Mouse (Mus musculus) hindbrain, embryonic 15.5 days (tissue): ENCODE results near the gene Tagln3. TPM values are rescaled to one million over a fixed set of nuclear protein-coding genes. Genes with fewer than 3 reads are reported as not detected.

Source experiments
- ATAC-seq: fragments of 200-750 bp; cut with Nextera tagmentation; 2 replicates; pipeline ENCODE4 v1.8.0; 2017; ENCODE audit warnings: low read depth, moderate number of reproducible peaks, moderate TSS enrichment; ENCODE audit not compliant: low FRiP score
- H3K27ac ChIP-seq: fragments of 300-500 bp; sonication (generic); replicated peaks from 2 replicates; pipeline ENCODE4 v1.5.1; 2015; ENCODE audit warnings: mild to moderate bottlenecking, inconsistent platforms
- H3K27me3 ChIP-seq: fragments of 300-500 bp; sonication (generic); 2 replicates; pipeline ENCODE4 v1.6.1; 2015; ENCODE audit warnings: control low read depth, inconsistent platforms
- H3K36me3 ChIP-seq: fragments of 300-500 bp; sonication (generic); 2 replicates; pipeline ENCODE4 v1.6.1; 2015; ENCODE audit warnings: control low read depth, inconsistent platforms
- H3K4me1 ChIP-seq: fragments of 300-500 bp; sonication (generic); replicated peaks from 2 replicates; pipeline ENCODE4 v1.6.1; 2015; ENCODE audit warnings: control low read depth, inconsistent platforms
- H3K4me2 ChIP-seq: fragments of 300-500 bp; sonication (generic); 2 replicates; pipeline ENCODE4 v1.6.1; 2015; ENCODE audit warnings: moderate library complexity, mild to moderate bottlenecking, inconsistent platforms
- H3K4me3 ChIP-seq: fragments of 300-500 bp; sonication (generic); 2 replicates; pipeline ENCODE4 v1.5.1; 2015; ENCODE audit warnings: mild to moderate bottlenecking, inconsistent platforms
- H3K9ac ChIP-seq: fragments of 300-500 bp; sonication (generic); 2 replicates; pipeline ENCODE4 v1.6.1; 2015; ENCODE audit warnings: inconsistent platforms
- H3K9me3 ChIP-seq: fragments of 300-500 bp; sonication (generic); 2 replicates; pipeline ENCODE4 v1.6.1; 2016; ENCODE audit warnings: control low read depth, inconsistent platforms
- WGBS: fragments of 180-500 bp; shearing (Covaris S2); methylation state at CpG from one replicate; pipeline ENCODE4 v1.1.7; 2015; 5-methylcytosine and 5-hydroxymethylcytosine counted together
- polyA plus RNA-seq: library from polyadenylated mRNA; unstranded; fragments of >200 nt; fragmentation: Nextera tagmentation; extraction: Ambion mirVana; gene quantifications from 2 replicates; pipeline ENCODE4 v1.2.1, GENCODE M21; 2015

Gene Tagln3
- polyA plus RNA-seq, 1 experiment from 2014 or later = 453 TPM

DNA sequence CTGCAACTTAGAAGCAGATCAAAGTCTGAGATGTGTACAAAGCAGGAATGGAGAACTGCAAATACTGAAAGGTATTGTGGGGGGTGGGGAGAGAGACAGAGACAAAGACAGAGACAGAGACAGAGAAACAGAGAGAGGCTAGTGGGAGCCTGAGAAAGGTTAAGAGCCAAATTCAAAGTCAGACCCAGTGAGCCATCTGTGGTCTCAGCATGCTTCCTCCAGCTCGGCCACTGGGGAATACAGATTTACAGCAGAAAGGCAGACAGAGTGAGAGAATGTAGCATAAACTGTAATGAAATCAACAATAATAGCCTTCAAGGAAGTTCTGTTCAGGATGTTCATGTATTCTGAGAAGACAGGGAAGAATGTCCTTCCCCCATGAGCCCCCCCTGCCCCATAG, 10.5 kb downstream of the Tagln3 start:
- Histone ChIP-seq H3K4me3 (no peak overlapping the region), H3K27me3 (no peaks in the 10 kb centered on the region), H3K36me3 (peaks cover 49% of the 10 kb centered on the region), H3K9me3 (no peaks in the 10 kb centered on the region), H3K27ac (no peak overlapping the region), H3K4me2 (no peak overlapping the region), H3K9ac (no peak overlapping the region), H3K4me1 (no peaks in the 10 kb centered on the region)
- no peak for ATAC-seq
- WGBS = 83% methylated on average over 1 of the region's 1 CpGs

DNA sequence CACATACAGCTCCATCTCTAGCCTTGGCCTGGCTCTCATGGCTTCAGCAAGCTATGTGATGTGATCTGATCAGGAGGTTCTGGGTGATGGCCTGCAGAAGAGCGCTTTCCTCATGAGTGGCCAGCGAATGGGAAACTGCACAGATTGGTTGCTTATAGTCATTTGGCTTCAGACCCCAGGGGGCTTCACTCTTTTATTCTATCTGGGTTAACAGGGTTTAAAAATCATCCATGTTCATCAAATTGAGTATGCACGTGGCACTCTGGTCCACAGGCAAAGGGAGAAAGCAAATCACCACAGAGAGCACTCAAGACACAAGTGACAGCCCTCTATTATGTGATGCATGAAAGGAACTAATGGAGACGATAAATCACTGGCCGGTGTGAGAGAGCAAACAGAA, 11.1 kb downstream of the Tagln3 start:
- Histone ChIP-seq H3K4me2 (no peak overlapping the region), H3K9me3 (no peaks in the 10 kb centered on the region), H3K27me3 (no peaks in the 10 kb centered on the region), H3K9ac (no peak overlapping the region), H3K4me1 (no peaks in the 10 kb centered on the region), H3K27ac (no peak overlapping the region), H3K4me3 (no peak overlapping the region), H3K36me3 (peaks cover 42% of the 10 kb centered on the region)
- no peak for ATAC-seq
- WGBS = 54% methylated on average over 5 of the region's 5 CpGs

DNA sequence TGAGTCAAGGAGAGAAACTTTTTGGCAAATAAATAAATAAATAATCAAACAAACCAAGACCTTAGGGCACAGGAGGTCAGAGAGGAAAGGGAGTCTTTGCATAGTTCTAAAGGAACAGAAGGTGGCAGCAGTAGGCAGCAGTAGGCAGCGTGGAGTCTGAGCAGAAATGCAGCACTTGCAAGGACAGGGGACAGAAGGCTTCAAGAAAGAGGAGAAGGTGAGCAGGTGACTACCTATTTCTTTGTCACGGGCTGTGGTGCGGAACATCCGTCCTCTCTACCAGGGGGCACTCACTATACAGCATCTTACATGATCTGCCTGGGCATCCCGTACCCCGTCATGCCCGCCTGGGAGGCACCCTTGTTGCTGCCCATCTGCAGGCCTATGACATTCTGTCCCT, 13.1 kb downstream of the Tagln3 start:
- peaks cover 25% of the 10 kb centered on the region for H3K36me3 ChIP-seq
- H3K9ac ChIP-seq = no peak overlapping the region
- no peaks in the 10 kb centered on the region for H3K4me1 ChIP-seq
- no peak overlapping the region for H3K4me2 ChIP-seq
- 75% methylated on average over 7 of the region's 7 CpGs for WGBS
- ATAC-seq = no peak
- H3K27ac ChIP-seq = no peak overlapping the region
- no peak overlapping the region for H3K4me3 ChIP-seq
- H3K27me3 ChIP-seq = no peaks in the 10 kb centered on the region
- no peaks in the 10 kb centered on the region for H3K9me3 ChIP-seq

DNA sequence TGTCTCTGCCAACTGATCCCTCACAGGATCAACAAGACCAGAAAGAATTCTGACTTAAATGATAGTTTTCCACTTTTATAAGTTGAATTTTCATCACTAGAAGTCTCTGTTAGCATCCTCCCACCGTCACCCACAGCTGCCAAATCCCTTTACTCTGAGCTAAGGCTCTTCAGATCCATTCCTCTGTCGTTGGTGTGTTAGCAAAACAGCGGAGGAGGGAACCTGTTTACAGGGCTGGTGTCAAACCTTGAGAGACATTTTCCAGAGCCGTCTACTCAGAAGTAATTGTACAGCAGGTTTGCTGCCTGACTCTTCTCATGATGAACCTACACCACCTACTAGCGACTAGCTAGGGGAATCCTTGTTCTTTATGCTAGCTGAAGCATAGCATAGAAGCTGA, 25.1 kb downstream of the Tagln3 start:
- Histone ChIP-seq H3K27me3 (no peaks in the 10 kb centered on the region), H3K36me3 (no peaks in the 10 kb centered on the region), H3K4me2 (no peak overlapping the region), H3K9ac (no peak overlapping the region), H3K27ac (no peak overlapping the region), H3K4me1 (peaks cover 7% of the 10 kb centered on the region; the same call in 1 of the 2 replicates), H3K4me3 (no peak overlapping the region), H3K9me3 (no peaks in the 10 kb centered on the region)
- 84% methylated on average over 5 of the region's 5 CpGs for WGBS
- no peak for ATAC-seq

DNA sequence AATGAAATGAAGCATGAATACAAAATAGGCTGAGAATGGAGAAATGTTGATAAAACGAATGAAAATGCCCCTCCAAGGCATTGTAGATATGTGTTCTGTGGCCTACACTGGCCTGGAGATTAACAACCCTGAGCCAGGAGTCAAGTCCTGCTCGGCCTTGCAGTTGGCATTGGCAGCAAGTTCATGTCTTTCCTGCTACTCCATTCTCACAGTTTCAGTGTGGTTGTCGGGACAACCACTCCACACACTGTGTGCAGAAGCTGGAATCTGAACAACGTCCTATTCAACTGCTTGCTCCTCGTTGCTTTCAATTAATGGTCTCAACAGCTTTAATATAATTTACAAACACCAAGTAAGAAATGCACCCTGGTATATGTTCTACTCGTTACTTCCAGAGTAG, 26.4 kb downstream of the Tagln3 start:
- Histone ChIP-seq H3K27ac (no peak overlapping the region), H3K36me3 (no peaks in the 10 kb centered on the region), H3K27me3 (no peaks in the 10 kb centered on the region), H3K9ac (no peak overlapping the region), H3K4me2 (no peak overlapping the region), H3K4me1 (peaks cover 8% of the 10 kb centered on the region; the same call in 1 of the 2 replicates), H3K9me3 (no peaks in the 10 kb centered on the region), H3K4me3 (no peak overlapping the region)
- WGBS = 44% methylated on average over 6 of the region's 6 CpGs
- peak; percentile 78 for ATAC-seq

DNA sequence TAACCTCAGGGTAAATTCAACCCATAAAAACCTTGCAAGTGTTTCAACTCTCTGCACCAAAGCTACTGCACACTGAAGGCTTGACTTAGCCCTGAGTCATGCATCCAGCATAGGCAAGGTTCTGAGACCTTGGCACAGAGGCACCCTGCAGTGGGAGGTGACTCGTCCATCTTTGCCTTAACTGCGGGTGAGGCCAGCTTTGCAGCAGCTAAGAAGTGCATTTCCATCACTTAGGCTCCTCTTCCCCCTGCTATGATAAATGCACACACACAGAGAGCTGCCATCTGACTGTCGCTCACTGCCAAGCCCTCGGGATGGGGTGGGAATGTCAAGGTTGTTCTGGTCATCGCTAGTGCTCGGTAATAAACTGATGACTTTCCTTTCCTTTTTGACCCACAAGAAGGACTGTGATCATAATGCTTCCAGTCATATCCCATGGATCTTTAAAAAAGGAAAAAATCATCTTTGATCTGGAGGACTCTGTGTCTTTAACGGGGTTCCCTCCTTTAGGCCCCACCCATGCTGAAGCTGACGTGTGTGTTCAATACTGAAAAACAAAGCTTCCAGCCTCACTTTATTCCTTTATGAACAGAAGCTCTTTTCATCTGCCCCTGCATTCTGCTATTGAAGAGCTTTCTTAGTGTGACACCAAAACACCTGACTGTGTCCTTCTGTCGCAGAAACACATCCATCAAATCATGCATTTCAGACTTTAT, 28.8 kb downstream of the Tagln3 start:
- Histone ChIP-seq H3K36me3 (no peaks in the 10 kb centered on the region), H3K9me3 (no peaks in the 10 kb centered on the region), H3K4me1 (peaks cover 15% of the 10 kb centered on the region; the same call in 1 of the 2 replicates), H3K27me3 (no peaks in the 10 kb centered on the region), H3K9ac (no peak overlapping the region), H3K4me3 (no peak overlapping the region), H3K4me2 (no peak overlapping the region), H3K27ac (no peak overlapping the region)
- ATAC-seq = peak; percentile 55; the same call in 1 of the 2 replicates
- WGBS = 54% methylated on average over 9 of the region's 9 CpGs

DNA sequence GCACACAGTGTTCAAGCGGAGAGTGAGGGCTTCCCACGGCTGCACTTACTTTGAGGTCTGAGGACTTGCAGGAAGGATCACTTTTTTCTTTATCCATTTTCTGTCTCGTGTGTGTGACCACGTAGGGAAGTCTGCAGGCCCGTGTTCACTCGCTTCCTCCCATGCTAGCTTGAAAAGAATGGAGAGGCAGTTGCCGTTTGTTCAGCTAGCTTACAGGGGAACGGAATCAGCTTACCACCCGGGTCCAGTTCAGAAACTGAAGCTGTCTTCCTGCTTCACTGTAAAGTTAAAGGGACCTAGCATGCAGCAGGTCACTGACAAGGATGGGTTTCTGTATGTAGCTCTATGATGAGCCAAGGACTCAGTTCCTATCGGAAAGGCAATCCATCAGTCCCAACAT, 30.9 kb downstream of the Tagln3 start, which contains the start of gene Tmprss7:
Gene Tmprss7, minus strand, starts transcription at position 101 of the 400 bp plus-strand sequence.
- Histone ChIP-seq H3K9me3 (no peaks in the 10 kb centered on the region), H3K36me3 (no peaks in the 10 kb centered on the region)
- 71% methylated on average over 10 of the region's 10 CpGs for WGBS

DNA sequence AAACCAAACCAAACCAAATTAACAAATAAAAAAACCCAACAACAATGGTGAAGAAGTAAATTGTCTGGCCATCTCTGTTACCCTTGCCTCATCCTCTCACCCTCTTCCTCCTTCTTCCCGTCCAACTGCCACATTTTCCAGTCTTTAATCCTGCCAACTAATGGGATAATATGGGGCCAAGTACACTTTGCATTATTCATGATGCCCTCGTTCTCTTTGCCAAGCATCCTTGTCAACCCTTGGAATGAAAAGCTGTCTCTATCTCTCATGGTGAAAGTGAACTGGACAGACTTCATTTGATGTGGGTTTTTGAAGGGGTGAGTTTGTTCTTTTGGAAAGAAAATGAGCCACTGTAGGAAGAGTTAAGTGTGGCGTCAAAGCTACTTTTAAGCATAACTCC, 31.6 kb downstream of the Tagln3 start:
- no peaks in the 10 kb centered on the region for H3K36me3 ChIP-seq
- no peak overlapping the region for H3K27ac ChIP-seq
- H3K4me3 ChIP-seq = no peak overlapping the region
- H3K27me3 ChIP-seq = no peaks in the 10 kb centered on the region
- peaks cover 27% of the 10 kb centered on the region for H3K4me1 ChIP-seq
- no peaks in the 10 kb centered on the region for H3K9me3 ChIP-seq
- no peak overlapping the region for H3K9ac ChIP-seq
- 37% methylated on average over 3 of the region's 3 CpGs for WGBS
- ATAC-seq = no peak
- H3K4me2 ChIP-seq = no peak overlapping the region

More for the DNA sequence above, 30.9 kb downstream of the Tagln3 start, which contains the start of gene Tmprss7:
- H3K4me2 ChIP-seq = no peak within 1 kb of the TSS
- H3K9ac ChIP-seq = no peak within 1 kb of the TSS
- peaks cover 27% of the 10 kb centered on the region for H3K4me1 ChIP-seq
- no peak within 1 kb of the TSS for H3K27ac ChIP-seq
- H3K4me3 ChIP-seq = no peak within 1 kb of the TSS
- H3K27me3 ChIP-seq = no peaks in the 10 kb centered on the region
- no peak for ATAC-seq

DNA sequence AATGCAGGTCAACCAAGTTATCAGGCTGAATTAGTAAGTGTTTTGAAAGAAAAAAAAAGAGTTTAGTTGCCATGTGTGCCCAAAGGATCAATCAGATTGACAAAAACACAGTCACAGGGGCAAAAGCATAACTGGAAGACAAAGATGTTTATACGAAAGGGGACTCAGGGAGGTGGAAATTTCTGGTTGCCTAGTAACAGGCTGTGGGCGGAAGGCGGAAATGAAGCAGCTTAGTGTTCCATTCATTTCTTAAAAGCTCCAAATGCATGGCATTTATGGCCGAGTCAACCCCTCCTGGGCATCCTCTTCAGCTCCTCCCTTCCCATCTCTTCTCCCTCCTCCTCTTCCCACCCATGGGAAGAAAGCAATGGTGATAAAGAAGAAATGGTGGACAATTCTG, 34.2 kb downstream of the Tagln3 start:
- 1% methylated on average over 4 of the region's 4 CpGs for WGBS
- Histone ChIP-seq H3K27ac (peak overlapping the region; percentile 76), H3K27me3 (no peaks in the 10 kb centered on the region), H3K9ac (no peak overlapping the region), H3K4me2 (peak overlapping the region; percentile 32; the same call in 1 of the 2 replicates), H3K9me3 (no peaks in the 10 kb centered on the region), H3K4me1 (peaks cover 21% of the 10 kb centered on the region), H3K36me3 (no peaks in the 10 kb centered on the region), H3K4me3 (no peak overlapping the region)
- ATAC-seq = peak; percentile 82

DNA sequence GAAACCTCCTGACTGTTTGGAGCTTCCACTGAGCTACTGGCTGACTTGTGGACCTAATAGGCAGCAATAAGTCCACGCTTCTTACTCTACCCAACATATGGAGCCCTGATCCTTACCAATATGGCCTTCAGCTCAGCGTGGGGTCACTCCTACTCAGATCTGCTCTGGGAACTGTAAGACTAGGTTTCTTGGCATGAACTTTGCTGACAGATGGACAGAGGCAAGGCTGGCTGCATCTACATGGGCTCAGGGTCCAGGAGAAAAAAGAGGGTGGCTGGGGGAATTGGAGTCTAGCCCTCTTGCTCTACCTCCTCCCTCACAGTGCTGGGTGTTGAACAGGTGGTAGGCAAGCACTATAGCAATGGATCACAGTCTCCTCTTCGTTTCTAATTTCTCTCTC, 37.6 kb downstream of the Tagln3 start:
- no peak for ATAC-seq
- Histone ChIP-seq H3K4me1 (peaks cover 16% of the 10 kb centered on the region), H3K27me3 (no peaks in the 10 kb centered on the region), H3K9me3 (no peaks in the 10 kb centered on the region), H3K4me2 (no peak overlapping the region), H3K36me3 (no peaks in the 10 kb centered on the region), H3K27ac (no peak overlapping the region), H3K4me3 (no peak overlapping the region), H3K9ac (no peak overlapping the region)
- 73% methylated on average over 3 of the region's 3 CpGs for WGBS

DNA sequence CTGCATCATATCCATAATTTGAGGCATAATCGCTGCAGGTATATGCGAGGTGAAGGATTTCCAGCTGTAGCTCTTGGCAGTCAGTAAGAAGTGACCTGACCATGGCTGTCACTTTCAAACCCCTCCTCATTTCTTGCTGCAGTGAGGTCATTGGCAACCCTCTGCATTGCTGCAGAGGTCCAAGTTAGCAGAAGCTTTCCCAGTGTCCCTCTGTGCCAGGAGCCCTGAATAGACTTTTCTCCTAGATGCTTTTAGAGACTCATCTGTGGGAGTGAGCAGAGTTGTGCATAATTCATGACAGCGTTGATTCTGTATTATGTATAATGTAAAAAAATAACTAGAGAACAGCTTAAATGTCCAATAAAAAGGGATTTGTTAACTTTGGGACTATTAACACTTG, 39.1 kb downstream of the Tagln3 start:
- WGBS = 72% methylated on average over 3 of the region's 3 CpGs
- no peak; the same call in 1 of the 2 replicates for ATAC-seq
- Histone ChIP-seq H3K4me3 (no peak overlapping the region), H3K27ac (no peak overlapping the region), H3K4me2 (no peak overlapping the region), H3K4me1 (peaks cover 9% of the 10 kb centered on the region), H3K36me3 (no peaks in the 10 kb centered on the region), H3K9ac (no peak overlapping the region), H3K27me3 (no peaks in the 10 kb centered on the region), H3K9me3 (no peaks in the 10 kb centered on the region)

DNA sequence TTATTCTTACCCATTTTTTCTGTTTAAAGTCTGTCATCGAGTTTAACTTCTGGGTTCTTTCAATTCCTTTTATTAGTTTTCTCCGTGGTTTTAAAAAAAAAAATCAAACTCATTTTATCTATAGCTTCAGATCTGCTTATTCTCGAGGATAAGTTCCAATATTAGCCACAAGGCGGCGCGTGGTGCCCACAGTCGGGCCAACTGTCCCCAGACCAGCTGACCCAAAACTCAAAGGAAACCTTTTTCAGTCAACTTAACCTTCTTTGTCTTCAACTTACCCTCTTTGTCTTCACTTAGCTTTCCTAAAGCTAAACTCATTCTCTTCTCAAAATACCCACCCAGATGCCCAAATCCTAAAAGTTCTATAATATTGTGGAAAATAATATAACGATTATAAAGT, 39.6 kb downstream of the Tagln3 start:
- WGBS = 15% methylated on average over 8 of the region's 8 CpGs
- no peak overlapping the region for H3K9ac ChIP-seq
- H3K4me1 ChIP-seq = peaks cover 4% of the 10 kb centered on the region; the same call in 1 of the 2 replicates
- no peak overlapping the region for H3K27ac ChIP-seq
- no peaks in the 10 kb centered on the region for H3K36me3 ChIP-seq
- no peak for ATAC-seq
- no peak overlapping the region for H3K4me2 ChIP-seq
- no peak overlapping the region for H3K4me3 ChIP-seq
- H3K27me3 ChIP-seq = no peaks in the 10 kb centered on the region
- no peaks in the 10 kb centered on the region for H3K9me3 ChIP-seq

DNA sequence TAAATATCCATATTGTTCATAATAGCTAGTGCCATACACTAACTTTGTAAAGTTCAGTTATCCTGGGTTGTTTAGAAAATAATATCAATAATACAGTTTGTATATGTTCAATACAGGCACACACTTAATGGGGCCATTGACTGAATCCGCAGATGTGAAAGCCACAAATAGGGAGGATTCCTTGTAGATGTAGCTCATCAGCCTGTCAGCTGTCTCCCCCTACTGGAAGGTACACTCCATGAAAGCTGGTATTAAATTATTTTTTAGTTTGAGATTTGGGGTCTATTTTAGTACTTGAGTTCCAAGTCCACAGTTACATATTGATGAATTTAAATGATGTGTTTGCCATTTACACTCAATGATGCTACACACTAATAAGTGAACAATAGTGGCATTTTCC, 47.9 kb downstream of the Tagln3 start:
- Histone ChIP-seq H3K4me2 (no peak overlapping the region), H3K27me3 (no peaks in the 10 kb centered on the region), H3K9me3 (no peaks in the 10 kb centered on the region), H3K4me3 (no peak overlapping the region), H3K4me1 (no peaks in the 10 kb centered on the region), H3K9ac (no peak overlapping the region), H3K36me3 (no peaks in the 10 kb centered on the region), H3K27ac (no peak overlapping the region)
- no peak for ATAC-seq
- 52% methylated on average over 1 of the region's 1 CpGs for WGBS
